Mouse (Mus musculus) cerebellum, adult (tissue): ENCODE data around the gene Lrrc8a.

Experiments used
- ATAC-seq: cut with Nextera tagmentation; 2 replicates; pipeline ENCODE4 v1.9.2; 2017; ENCODE audit warnings: mild to moderate bottlenecking, moderate library complexity, mixed read lengths; ENCODE audit not compliant: insufficient number of reproducible peaks, low FRiP score, low TSS enrichment

Gene Lrrc8a

DNA sequence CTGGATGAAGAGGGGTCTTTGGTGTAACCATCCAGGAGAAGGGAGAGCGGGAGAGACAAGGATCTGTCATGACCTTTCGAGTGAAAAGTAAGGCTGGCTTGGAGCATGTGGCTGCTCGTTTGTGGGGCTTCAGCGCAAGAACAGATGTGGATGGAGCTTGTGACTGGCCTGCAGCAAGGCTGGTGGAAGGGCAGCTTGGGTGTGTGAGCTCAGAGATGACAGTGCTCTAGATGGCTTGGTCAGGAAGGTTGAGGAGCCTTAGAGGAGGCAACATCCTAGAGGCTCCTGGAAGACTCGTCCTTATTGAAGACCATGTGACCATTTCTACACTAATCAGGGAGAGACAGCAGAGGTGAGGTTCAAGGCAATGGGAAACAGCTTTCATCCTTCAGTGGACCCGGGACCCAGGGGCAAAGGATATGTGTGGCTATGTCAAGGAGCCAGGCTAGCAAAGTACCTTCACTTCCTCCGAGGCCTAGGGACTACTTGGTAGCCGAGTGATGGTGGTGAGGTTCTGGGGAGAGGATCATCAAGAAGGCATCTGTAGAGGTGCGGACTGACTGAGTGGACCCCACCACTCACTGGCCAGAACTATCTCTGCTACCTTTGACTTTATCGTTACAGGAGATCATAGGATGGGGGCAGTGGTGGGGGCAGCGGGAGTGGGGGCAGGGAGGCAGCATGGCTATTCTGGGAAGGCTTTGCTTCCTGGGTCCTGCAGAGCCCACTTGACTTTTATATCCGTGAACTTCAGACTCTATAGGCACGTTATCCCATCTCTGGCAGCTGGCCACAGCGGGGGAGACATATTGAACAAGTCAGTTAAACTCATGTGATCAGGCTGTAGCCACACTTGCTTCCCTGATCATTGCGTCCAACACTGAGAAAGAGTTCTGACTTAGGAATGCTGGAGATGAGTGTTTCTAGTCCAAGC lies 21.9 kb downstream of the Lrrc8a start:
- ATAC-seq, result no peak

DNA sequence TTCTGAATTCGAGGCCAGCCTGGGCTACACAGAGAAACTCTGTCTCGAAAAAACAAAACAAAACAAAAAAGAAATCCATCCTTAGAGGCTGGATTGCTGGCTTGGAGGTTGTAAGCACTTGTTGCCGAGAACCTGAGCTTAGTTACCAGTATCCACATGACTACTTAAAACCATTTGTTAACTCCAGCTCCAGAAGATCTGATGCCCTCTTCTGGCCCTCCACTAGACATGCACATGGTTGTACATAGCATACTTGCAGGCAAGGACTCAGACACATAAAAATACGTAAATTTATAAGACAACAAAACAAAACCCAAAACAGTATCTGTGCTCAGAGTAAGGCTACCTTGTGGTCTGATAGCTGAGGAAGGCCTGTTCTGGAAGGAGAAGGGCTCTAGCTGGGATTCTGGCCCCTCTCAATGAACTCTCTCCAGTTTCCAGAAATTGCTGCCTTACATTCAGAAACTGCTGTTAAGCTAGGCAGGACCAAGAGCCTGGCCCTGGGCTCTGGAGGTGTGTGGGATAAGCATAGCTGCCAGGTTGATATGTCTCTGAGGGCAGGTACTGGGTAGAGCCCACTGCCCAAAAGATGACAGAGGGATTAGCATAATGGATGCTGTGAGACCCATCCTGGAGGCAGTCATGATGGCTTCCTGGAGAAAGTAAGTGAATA lies 23.7 kb downstream of the Lrrc8a start:
- ATAC-seq, result no peak

DNA sequence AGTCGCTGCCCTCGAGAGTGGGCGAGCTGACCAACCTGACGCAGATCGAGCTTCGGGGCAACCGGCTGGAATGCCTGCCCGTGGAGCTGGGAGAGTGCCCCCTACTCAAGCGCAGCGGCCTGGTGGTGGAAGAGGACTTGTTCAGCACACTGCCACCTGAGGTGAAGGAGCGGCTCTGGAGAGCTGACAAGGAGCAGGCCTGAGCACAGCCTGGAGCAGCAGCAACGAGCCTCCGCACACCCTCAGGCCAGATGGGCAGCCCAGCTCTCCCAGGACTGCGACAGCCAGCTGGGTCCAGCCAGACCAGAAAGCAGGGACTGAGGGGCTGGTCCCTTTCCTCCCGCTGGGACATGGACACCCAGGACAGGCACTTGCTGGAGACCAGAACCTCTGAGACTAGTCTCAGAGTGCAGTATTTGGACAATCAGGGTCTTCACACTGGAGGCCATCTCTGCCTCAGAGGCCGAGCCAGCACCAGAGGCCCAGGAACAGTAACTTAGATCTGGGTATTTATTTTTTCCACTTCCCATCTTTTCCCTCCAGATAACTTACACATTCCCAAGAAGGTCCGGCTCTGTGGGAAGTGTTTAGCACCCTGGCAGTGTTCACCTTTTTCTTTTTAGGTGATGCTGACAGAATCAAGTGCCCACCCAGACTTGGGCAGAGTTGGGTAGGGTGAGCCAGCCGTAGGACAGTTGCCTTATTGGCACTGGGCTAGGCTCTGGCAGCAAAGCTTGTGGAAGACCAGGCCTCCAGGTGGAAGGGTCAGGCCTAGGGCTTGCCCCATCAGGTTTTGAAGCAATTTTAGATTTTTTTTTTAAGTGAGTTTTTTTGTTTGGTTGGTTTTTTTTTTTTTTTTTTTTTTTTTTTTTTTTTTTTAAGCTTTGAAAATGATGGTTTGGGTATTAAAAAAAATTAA lies 24.7 kb downstream of the Lrrc8a start:
- ATAC-seq, result no peak

DNA sequence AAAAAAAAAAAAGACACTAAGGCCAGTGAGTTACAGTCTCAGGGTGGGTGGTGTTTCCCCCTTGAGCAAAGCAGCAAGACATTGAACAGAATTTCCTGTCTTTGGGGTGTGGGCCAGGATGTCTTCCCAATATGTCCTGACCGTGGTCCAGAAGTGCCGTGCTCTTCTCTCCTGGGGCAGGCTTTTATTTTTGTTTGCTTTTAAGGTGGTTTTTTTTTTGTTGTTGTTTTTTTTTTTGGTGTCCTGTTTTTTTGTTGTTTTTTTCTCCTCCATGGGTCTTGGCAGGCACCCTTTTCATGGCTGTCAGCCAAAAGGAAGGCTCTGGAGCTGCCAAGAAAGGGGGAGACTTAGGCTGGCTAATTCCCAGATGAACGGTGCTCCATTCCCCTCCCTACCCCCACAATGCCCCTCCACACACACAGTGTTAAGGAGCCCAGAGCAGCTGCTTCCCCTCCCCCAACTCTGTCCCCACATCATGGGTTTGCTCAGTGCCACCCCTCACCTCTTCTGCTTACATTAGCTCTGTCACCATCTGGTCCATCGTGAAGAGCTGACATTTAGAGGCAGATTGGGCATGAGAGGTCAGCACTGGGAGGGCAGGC lies 25.4 kb downstream of the Lrrc8a start:
- ATAC-seq, result peak; percentile 53; the same call in 1 of the 2 replicates

DNA sequence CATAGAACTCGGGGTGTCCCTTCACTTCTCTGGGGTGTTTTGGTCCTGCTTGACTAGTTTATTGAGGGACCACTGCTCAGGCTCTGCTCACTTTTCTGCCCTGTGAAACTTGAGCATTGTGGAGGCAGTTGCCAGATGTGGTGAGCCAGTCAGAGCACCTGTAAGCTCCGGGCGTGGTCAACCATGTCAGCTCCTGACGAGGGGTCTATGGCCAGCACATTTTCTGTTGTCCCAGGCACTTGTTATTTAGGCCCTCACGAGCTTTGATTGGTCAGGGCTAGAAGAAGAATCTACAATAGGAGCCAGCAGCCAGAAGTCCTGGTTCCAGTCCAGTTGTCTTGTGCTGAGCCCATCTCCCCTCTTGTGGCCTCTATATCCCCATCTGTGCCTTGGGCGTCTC lies 26.3 kb downstream of the Lrrc8a start:
- no peak for ATAC-seq

GRCm38 (mm10) chr2:30264671-30265519 lies 27.4 kb downstream of the Lrrc8a start:
- ATAC-seq, result no peak

- peak; percentile 42; the same call in 1 of the 2 replicates for ATAC-seq
Measured at GRCm38 (mm10) chr2:30265767-30266253, 28.3 kb downstream of the Lrrc8a start, which contains the start of gene Phyhd1. Gene Phyhd1, plus strand, starts transcription at chr2:30266203.

DNA sequence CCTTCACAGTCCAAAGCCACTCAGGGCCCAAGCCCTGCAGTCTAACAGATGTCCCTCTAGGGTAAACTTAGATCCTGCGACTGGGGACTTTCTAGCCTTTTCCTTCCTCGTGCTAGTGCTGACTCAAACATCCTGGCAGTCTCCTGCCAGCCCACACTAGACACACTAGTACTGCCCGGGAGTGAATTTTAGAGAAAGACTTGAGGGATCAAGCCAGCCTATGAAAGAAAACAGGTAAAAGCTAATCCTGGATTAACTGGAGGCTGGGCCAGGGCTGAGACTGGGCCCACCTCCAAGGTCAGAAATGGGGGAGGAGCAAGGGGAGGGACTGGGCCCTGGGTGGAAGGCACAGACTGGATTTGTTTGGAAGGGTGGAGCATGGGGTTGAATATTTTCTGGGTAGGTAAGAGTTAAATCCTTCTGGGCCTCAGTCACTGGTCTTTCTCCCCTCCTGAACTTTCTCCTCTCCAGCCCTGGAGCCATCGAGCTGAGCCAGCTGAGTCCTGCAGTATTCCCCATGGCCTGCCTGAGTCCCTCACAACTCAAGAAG lies 29.0 kb downstream of the Lrrc8a start:
- no peak for ATAC-seq

GRCm38 (mm10) chr2:30267466-30267865 lies 30.0 kb downstream of the Lrrc8a start:
- ATAC-seq, result no peak

GRCm38 (mm10) chr2:30268371-30268770 lies 30.9 kb downstream of the Lrrc8a start:
- ATAC-seq, result no peak

GRCm38 (mm10) chr2:30269241-30269990 lies 31.9 kb downstream of the Lrrc8a start:
- no peak for ATAC-seq

DNA sequence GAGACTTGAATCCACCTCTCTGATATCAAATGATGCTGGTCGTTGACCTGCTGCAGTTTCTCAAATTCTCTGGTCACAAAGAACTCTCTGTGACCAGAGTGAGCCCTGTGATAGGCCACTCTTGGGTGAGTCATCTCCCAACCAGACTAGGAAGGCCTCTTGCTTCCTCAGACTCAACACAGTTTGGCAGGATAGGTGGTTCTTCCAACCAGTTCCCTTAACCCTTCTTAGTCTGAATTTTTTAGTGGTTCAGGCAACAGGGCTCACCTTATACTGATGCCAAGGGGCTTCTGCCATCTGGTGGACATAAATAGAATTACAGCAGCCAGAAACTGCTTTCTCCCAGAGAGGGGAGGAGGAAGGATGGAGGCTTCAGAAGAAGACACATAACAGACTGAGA lies 32.6 kb downstream of the Lrrc8a start:
- ATAC-seq, result peak; percentile 80

- ATAC-seq, result no peak
Measured at GRCm38 (mm10) chr2:30280743-30281142, 43.2 kb downstream of the Lrrc8a start, which contains the start of gene Gm28038. Gene Gm28038, plus strand, starts transcription at chr2:30281043.

DNA sequence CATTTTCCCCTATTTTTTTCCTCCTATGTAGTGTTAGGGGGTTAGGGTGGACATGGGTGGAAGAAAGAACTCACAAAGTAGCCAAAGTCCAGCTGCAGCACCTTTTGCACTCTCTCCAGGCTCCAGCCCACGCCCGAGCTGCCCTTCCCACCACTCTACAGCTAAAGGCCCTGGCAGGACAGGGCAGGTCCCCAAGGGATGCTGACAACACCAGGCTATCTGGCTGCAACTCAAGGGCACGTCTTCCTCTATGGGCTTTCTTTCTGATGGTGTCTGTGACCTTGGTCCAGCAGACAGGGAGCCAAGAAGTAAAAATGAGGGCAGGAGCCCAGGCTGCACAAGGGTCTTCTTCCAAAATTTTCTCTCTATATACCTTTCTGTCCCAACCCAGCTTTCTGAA lies 44.1 kb downstream of the Lrrc8a start:
- no peak for ATAC-seq

GRCm38 (mm10) chr2:30283193-30283592 lies 45.7 kb downstream of the Lrrc8a start:
- no peak for ATAC-seq

DNA sequence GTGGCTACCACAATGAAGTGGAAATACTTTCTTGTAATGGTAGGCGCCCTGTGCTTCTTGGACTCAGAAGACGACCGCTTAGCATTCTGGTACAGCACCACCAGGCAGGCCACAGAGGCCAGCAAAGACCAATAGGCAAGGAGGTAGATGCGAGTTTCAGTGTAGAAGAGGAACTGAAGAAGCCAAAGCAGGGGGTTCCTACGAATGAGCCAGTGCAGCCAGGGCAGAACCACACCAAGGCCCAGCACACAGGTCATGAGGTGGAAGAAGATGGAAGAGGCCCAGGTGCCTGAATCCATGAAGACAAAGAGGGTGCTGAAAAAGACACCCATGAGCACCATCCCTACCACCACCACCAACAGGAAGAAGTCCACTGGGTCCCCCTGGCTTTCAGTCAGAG lies 47.5 kb downstream of the Lrrc8a start:
- no peak for ATAC-seq

DNA sequence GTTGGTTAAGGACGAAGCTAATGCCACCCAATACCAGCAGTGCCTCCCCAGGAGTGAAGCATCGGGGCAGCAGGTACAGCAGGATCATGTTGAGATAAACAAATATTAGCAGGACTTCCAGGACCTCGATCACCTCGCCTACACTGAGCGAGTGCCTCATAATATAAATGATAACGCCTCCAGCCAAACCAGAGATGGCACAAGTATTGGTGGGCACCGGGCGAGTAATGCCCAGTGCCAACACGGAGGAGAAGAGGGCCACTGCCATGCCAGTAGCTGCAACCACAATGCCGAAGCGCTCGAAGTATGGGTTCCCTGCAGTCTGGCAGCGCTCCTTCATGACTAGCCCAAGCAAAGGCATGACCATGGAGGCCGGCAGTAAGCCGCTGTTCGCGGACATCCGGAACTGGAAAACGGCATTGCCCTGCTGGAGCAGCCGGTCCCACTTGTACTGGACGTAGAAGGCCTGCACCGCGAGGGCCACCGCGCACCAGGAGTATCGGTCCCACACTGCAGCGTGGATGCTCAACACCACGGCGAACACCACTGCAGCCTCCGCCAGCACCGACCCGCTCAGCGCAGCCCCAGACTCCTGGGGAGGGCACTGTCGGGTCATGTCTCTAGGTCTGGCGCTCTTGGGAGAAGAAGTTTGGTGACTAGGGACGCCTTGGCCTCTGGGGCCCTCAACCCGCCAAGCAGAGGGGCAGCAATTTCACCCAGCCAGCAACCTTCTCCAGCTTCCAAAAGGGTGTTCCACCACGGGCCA lies 48.1 kb downstream of the Lrrc8a start:
- ATAC-seq, result peak; percentile 34; the same call in 1 of the 2 replicates
